Mouse (Mus musculus) small intestine, adult 2 months (tissue): ENCODE data around the gene Mtrex.

ENCODE experiments used
- CTCF ChIP-seq: fragments of 200-500 bp; IDR thresholded peaks from 2 replicates; pipeline ENCODE4 v1.5.1; 2012; ENCODE audit warnings: low read depth, mild to moderate bottlenecking, control low read depth, inconsistent platforms, low read length, moderate library complexity, mixed read lengths; ENCODE audit not compliant: insufficient replicate concordance, insufficient read length; ENCODE audit errors: extremely low read depth
- POLR2A ChIP-seq: fragments of 200-500 bp; IDR thresholded peaks from 2 replicates; pipeline ENCODE4 v1.6.1; 2012; ENCODE audit warnings: low read depth, mild to moderate bottlenecking, control low read depth, inconsistent platforms, low read length, moderate library complexity

GRCm38 (mm10) chr13:112925266-112925665 lies 1.9 kb downstream of the Mtrex start:
- TF ChIP-seq CTCF (no peak), POLR2A (no peak)
